Mouse (Mus musculus) intestine, embryonic 15.5 days (tissue): Measurements from ENCODE around the gene C2cd4b. TPM values are rescaled to one million over a fixed set of nuclear protein-coding genes. Genes with fewer than 3 reads are reported as not detected.
A peak's percentile ranks its signal among the peaks of the same experiment; 100 is the strongest.

Source experiments
- ATAC-seq: fragments of 200-750 bp; cut with Nextera tagmentation; 2 replicates; pipeline ENCODE4 v1.8.0; 2017; ENCODE audit warnings: moderate TSS enrichment, moderate library complexity
- H3K27ac ChIP-seq: fragments of 300-500 bp; sonication (generic); 2 replicates; pipeline ENCODE4 v1.5.1; 2015; ENCODE audit warnings: mild to moderate bottlenecking, inconsistent platforms
- H3K27me3 ChIP-seq: fragments of 300-500 bp; sonication (generic); replicated peaks from 2 replicates; pipeline ENCODE4 v1.6.1; 2015; ENCODE audit warnings: inconsistent platforms
- H3K36me3 ChIP-seq: fragments of 300-500 bp; sonication (generic); 2 replicates; pipeline ENCODE4 v1.6.1; 2015; ENCODE audit warnings: inconsistent platforms
- H3K4me1 ChIP-seq: fragments of 300-500 bp; sonication (generic); replicated peaks from 2 replicates; pipeline ENCODE4 v1.6.1; 2015; ENCODE audit warnings: inconsistent platforms
- H3K4me2 ChIP-seq: fragments of 300-500 bp; sonication (generic); replicated peaks from 2 replicates; pipeline ENCODE4 v1.6.1; 2015; ENCODE audit warnings: mild to moderate bottlenecking, inconsistent platforms
- H3K4me3 ChIP-seq: fragments of 300-500 bp; sonication (generic); replicated peaks from 2 replicates; pipeline ENCODE4 v1.5.1; 2015; ENCODE audit warnings: inconsistent platforms
- H3K9ac ChIP-seq: fragments of 300-500 bp; sonication (generic); 2 replicates; pipeline ENCODE4 v1.6.1; 2015; ENCODE audit warnings: inconsistent platforms
- H3K9me3 ChIP-seq: fragments of 300-500 bp; sonication (generic); 2 replicates; pipeline ENCODE4 v1.6.1; 2016; ENCODE audit warnings: inconsistent platforms
- WGBS: fragments of 180-500 bp; shearing (Covaris S2); methylation state at CpG from one replicate; pipeline ENCODE4 v1.1.7; 2015; 5-methylcytosine and 5-hydroxymethylcytosine counted together
- polyA plus RNA-seq: library from polyadenylated mRNA; unstranded; fragments of >200 nt; fragmentation: Nextera tagmentation; extraction: Ambion mirVana; gene quantifications from 2 replicates; pipeline ENCODE4 v1.2.1, GENCODE M21; 2015

The C2cd4b gene
- 1.1 and 1.3 TPM in 2 replicates for polyA plus RNA-seq

DNA sequence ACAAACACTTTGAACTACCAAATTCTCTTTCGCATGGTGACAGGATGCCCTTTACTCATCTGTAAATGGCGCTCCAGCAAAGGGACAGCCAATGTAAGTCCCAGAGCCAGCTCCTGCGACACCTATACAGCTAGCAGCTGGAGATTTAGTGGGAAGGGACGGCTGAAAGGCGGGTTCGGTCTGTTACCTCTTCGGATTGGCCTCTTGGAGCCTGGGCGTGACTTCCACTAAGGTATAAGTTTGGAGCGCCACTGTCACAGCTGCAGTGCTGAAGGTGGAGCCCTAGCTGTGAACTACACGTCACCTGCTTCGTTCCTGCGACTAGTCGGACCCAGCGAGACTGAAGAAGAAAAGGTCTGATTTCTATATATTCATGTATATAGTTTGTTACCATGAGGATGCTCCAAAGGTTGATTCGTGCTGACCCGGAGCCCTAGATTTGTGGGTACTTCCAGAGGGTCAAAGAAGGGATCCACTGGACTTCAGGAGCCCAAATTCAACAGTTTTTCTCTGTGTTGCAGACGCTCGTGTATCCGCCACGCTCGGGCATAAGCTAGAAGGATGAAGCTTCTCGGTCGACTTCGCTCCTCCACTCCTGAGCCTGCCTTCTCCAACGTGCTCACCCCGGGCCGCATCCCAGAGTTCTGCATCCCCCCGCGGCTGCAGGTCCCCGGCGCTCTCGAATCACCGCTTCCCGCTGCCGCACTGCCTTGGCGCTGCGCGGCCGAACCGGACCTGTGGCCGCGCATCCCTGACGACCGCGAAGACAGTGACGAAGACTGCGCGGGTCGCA lies at the start of gene C2cd4b:
C2cd4b (plus strand) TSS at position 275 of the 793 bp plus-strand sequence.
- 1% methylated on average over 49 of the region's 49 CpGs for WGBS
- H3K27ac ChIP-seq = no peak within 1 kb of the TSS
- peak within 1 kb of the TSS; percentile 68 for H3K4me3 ChIP-seq
- ATAC-seq = peak; percentile 81
- H3K4me1 ChIP-seq = 0 out of 2 replicates have a peak, but pooled peaks cover 7% of the 10 kb centered on the region
- H3K36me3 ChIP-seq = no peaks in the 10 kb centered on the region
- H3K27me3 ChIP-seq = peaks cover 19% of the 10 kb centered on the region
- peak within 1 kb of the TSS; percentile 50; the same call in 1 of the 2 replicates for H3K9ac ChIP-seq
- peak within 1 kb of the TSS; percentile 94 for H3K4me2 ChIP-seq
- no peaks in the 10 kb centered on the region for H3K9me3 ChIP-seq

GRCm38 (mm10) chr9:67711051-67711877 lies 48.0 kb upstream of the C2cd4b start:
- no peak overlapping the region for H3K4me2 ChIP-seq
- WGBS = 41% methylated on average over 15 of the region's 15 CpGs
- no peak overlapping the region for H3K4me3 ChIP-seq
- H3K9me3 ChIP-seq = no peaks in the 10 kb centered on the region
- H3K4me1 ChIP-seq = no peaks in the 10 kb centered on the region
- H3K27me3 ChIP-seq = no peaks in the 10 kb centered on the region
- ATAC-seq = 0 out of 2 replicates have a peak, but pooled peaks have one; percentile 36
- no peak overlapping the region for H3K27ac ChIP-seq
- no peak overlapping the region for H3K9ac ChIP-seq
- H3K36me3 ChIP-seq = no peaks in the 10 kb centered on the region

GRCm38 (mm10) chr9:67712146-67712545 lies 47.1 kb upstream of the C2cd4b start:
- Histone ChIP-seq H3K27ac (no peak overlapping the region), H3K4me1 (no peaks in the 10 kb centered on the region), H3K9me3 (no peaks in the 10 kb centered on the region), H3K4me2 (no peak overlapping the region), H3K9ac (no peak overlapping the region), H3K4me3 (no peak overlapping the region), H3K36me3 (no peaks in the 10 kb centered on the region), H3K27me3 (no peaks in the 10 kb centered on the region)
- no peak for ATAC-seq
- whole genome bisulfite sequencing = 72% methylated on average over 9 of the region's 9 CpGs

DNA sequence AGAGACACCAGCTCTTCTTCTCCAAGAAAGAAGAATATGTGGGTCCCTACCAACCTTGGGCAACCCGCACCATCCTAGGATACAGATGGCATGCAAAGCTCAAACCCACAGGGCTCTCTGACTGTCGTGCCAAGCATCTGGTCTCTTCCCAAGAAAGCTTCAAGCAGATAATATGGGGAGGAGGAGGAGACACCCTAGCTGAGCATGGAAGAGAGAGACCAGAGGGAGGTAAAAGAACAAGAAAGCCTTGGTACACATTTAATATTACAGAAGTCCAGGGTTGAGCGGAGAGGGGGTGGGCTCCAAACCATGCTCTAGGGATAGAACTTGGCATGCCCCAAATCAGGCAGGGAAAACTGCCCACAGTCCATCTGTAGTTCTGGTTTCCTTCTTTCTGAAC lies 42.2 kb upstream of the C2cd4b start:
- ATAC-seq = no peak
- no peaks in the 10 kb centered on the region for H3K9me3 ChIP-seq
- H3K36me3 ChIP-seq = no peaks in the 10 kb centered on the region
- H3K9ac ChIP-seq = no peak overlapping the region
- H3K4me2 ChIP-seq = no peak overlapping the region
- no peak overlapping the region for H3K4me3 ChIP-seq
- no peaks in the 10 kb centered on the region for H3K27me3 ChIP-seq
- H3K4me1 ChIP-seq = no peaks in the 10 kb centered on the region
- H3K27ac ChIP-seq = no peak overlapping the region
- 83% methylated on average over 3 of the region's 3 CpGs for WGBS

DNA sequence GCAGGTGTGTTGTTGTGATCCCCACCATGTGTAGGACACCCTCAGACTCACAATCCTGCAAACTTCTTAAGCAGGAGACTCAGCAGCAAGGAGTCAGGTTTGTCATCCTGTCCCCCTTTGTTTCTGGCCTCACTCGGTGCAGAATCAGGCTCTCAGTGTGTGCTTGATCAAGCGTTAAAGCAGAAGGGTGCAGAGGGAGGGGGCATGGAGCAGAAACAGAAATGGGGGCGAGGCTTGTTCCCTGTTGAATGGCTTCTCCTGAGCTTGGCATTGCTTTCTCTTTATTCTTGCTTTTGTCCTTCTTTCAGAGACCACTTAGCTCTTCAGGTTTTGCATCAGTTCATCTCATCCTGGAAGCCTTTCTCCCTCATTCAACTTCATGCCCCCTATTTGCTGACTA lies 40.6 kb upstream of the C2cd4b start:
- Histone ChIP-seq H3K27ac (no peak overlapping the region), H3K4me2 (no peak overlapping the region), H3K9me3 (no peaks in the 10 kb centered on the region), H3K27me3 (no peaks in the 10 kb centered on the region), H3K9ac (no peak overlapping the region), H3K4me3 (no peak overlapping the region), H3K36me3 (no peaks in the 10 kb centered on the region), H3K4me1 (no peaks in the 10 kb centered on the region)
- ATAC-seq = no peak
- WGBS = 60% methylated on average over 3 of the region's 3 CpGs

DNA sequence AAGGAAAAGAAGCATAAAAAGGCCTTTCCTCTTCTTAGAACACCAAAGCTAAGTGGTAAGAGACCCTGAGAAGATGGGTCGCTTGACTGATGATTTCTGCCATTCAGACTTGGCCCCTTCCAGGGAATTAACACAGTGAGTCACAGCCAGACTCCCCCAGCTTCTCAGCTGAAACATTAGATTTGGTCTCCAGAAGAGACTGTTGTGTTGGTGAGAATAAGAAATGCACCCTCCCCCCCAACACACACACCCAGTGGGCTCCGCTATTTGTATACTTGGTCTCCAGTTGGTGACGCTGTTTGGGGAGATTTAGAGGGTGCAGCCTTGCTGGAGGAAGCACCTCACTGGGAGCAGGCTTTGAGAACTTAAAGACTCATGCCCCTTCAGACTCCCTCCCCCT lies 39.1 kb upstream of the C2cd4b start:
- no peak overlapping the region for H3K9ac ChIP-seq
- H3K4me3 ChIP-seq = no peak overlapping the region
- ATAC-seq = no peak
- no peaks in the 10 kb centered on the region for H3K9me3 ChIP-seq
- H3K36me3 ChIP-seq = no peaks in the 10 kb centered on the region
- WGBS = 65% methylated on average over 3 of the region's 3 CpGs
- H3K4me1 ChIP-seq = no peaks in the 10 kb centered on the region
- no peaks in the 10 kb centered on the region for H3K27me3 ChIP-seq
- H3K27ac ChIP-seq = no peak overlapping the region
- no peak overlapping the region for H3K4me2 ChIP-seq

GRCm38 (mm10) chr9:67722378-67722777 lies 36.9 kb upstream of the C2cd4b start:
- no peak overlapping the region for H3K4me3 ChIP-seq
- WGBS = 83% methylated on average over 8 of the region's 8 CpGs
- ATAC-seq = no peak
- H3K36me3 ChIP-seq = no peaks in the 10 kb centered on the region
- no peaks in the 10 kb centered on the region for H3K27me3 ChIP-seq
- H3K9me3 ChIP-seq = no peaks in the 10 kb centered on the region
- no peak overlapping the region for H3K27ac ChIP-seq
- no peak overlapping the region for H3K9ac ChIP-seq
- H3K4me2 ChIP-seq = no peak overlapping the region
- H3K4me1 ChIP-seq = no peaks in the 10 kb centered on the region

DNA sequence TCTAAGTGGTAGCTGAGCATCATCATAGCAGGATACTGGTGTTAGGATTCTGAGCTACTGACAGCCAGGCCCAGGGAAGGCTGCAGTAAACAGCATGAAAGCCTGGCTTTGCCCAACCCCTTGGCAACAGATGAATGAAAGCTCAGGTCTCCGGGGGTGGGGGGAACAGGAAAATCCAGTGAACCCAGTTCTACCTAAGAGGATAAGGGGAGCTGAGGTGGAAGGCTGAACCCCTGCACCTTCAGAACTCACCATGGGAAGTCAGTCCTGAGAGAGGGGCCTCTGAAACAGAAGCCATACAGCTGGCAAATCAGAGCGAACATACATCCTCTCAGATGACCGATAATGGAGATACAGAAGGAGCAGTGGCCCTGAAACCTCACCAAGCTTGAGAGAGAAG lies 34.0 kb upstream of the C2cd4b start:
- Histone ChIP-seq H3K36me3 (no peaks in the 10 kb centered on the region), H3K4me1 (no peaks in the 10 kb centered on the region), H3K9me3 (no peaks in the 10 kb centered on the region), H3K9ac (no peak overlapping the region), H3K4me3 (no peak overlapping the region), H3K27me3 (no peaks in the 10 kb centered on the region), H3K4me2 (no peak overlapping the region), H3K27ac (no peak overlapping the region)
- no peak for ATAC-seq
- 53% methylated on average over 3 of the region's 3 CpGs for WGBS

- no peaks in the 10 kb centered on the region for H3K36me3 ChIP-seq
- no peak for ATAC-seq
- WGBS = 95% methylated on average over 15 of the region's 15 CpGs
- H3K27me3 ChIP-seq = no peaks in the 10 kb centered on the region
- no peak overlapping the region for H3K27ac ChIP-seq
- H3K4me2 ChIP-seq = no peak overlapping the region
- no peaks in the 10 kb centered on the region for H3K9me3 ChIP-seq
- H3K4me1 ChIP-seq = no peaks in the 10 kb centered on the region
- H3K4me3 ChIP-seq = no peak overlapping the region
- H3K9ac ChIP-seq = no peak overlapping the region
Measured at GRCm38 (mm10) chr9:67733716-67734115, 25.5 kb upstream of the C2cd4b start.

DNA sequence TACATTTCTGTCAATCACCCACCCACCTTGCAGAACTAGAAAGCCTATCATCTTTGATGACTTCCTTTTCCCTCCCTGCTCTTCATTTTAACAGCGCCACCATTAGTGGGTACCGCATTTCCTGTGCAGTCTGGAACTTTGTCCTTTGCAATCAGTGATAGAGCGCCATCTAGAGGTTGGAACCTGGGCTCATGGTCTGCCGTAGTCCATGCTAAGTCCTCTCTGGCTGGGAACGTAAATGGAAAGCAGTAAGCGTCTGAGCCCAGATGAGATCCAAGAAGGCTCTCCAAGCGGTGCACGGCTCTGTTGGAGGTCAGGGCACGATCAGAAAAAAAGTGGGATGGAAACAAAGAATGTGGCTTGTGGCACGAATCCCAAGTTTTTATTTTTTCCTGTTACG lies 23.8 kb upstream of the C2cd4b start:
- WGBS = 63% methylated on average over 11 of the region's 11 CpGs
- Histone ChIP-seq H3K9me3 (no peaks in the 10 kb centered on the region), H3K36me3 (no peaks in the 10 kb centered on the region), H3K9ac (no peak overlapping the region), H3K4me2 (no peak overlapping the region), H3K27ac (no peak overlapping the region), H3K27me3 (no peaks in the 10 kb centered on the region), H3K4me1 (no peaks in the 10 kb centered on the region), H3K4me3 (no peak overlapping the region)
- ATAC-seq = no peak

GRCm38 (mm10) chr9:67741256-67741655 lies 18.0 kb upstream of the C2cd4b start:
- H3K27ac ChIP-seq = no peak overlapping the region
- 83% methylated on average over 2 of the region's 2 CpGs for WGBS
- no peaks in the 10 kb centered on the region for H3K4me1 ChIP-seq
- no peaks in the 10 kb centered on the region for H3K9me3 ChIP-seq
- H3K9ac ChIP-seq = no peak overlapping the region
- no peak for ATAC-seq
- H3K27me3 ChIP-seq = no peaks in the 10 kb centered on the region
- H3K36me3 ChIP-seq = no peaks in the 10 kb centered on the region
- no peak overlapping the region for H3K4me2 ChIP-seq
- H3K4me3 ChIP-seq = no peak overlapping the region

DNA sequence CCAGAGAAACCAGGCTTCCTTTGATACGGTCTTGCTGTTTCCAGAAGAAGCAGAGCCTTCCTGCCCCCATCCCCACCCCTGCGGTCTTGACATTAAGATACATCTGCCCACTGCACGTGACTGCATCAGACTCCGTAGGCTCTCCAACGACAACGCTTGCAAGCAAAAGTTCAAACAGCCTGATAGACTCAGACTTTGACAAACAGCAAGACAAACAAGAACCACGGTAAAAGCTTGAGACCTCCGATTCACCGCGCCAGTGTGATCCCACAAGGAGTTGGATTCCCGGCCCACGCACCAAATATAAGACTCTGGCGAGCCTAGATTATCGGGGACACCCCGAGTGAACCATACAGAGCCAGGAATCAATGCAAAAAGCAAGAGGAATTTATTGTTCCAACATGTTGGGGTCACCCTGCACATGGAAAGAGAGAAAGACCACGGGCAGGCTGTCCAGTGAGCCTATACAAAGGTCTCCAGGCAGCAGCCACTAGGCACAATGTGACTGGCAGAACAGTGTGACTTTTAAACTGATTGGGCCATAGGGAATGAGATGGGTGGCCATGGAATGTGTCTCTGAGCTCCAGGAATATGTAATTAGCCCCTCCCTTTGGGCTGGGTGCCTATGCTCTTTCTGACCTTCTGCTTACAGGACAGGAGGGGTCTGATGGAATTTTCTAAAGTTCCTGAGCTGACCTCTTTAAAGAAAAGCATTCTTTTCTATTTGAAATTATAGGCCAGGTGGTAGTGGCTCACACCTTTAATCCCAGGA lies 5.6 kb upstream of the C2cd4b start:
- no peak overlapping the region for H3K9ac ChIP-seq
- H3K27ac ChIP-seq = no peak overlapping the region
- H3K9me3 ChIP-seq = no peaks in the 10 kb centered on the region
- no peaks in the 10 kb centered on the region for H3K4me1 ChIP-seq
- peaks cover 2% of the 10 kb centered on the region for H3K27me3 ChIP-seq
- 63% methylated on average over 16 of the region's 16 CpGs for WGBS
- H3K4me3 ChIP-seq = no peak overlapping the region
- H3K36me3 ChIP-seq = no peaks in the 10 kb centered on the region
- no peak overlapping the region for H3K4me2 ChIP-seq
- no peak for ATAC-seq
